Mouse (Mus musculus): ENCODE data around the gene Tmem131l. TPM values are rescaled to one million over a fixed set of nuclear protein-coding genes. Genes with fewer than 3 reads are reported as not detected.

The Tmem131l gene
- total RNA-seq, 2 experiments from 2014 or later, result 19.6 to 26.4 TPM

Other genes with a start within 250 kb of the Tmem131l start
- under 1 TPM; 0.80 to 0.87 TPM for gene Tlr2, start 198.4 kb downstream of the Tmem131l start, total RNA-seq (2021)
- 1 to 10 TPM; 1.3 TPM for gene Mnd1, start 115.6 kb upstream of the Tmem131l start, total RNA-seq (2021)
- not detected for gene Gm6525, start 133.9 kb upstream of the Tmem131l start, total RNA-seq (2021)